Mouse (Mus musculus): ENCODE results near the gene Carmil1. TPM values are rescaled to one million over a fixed set of nuclear protein-coding genes. Genes with fewer than 3 reads are reported as not detected.

Carmil1 gene
- total and polyA plus RNA-seq, 3 experiments: 0.15 to 1.2 TPM; not detected in 1

GRCm38 (mm10) chr13:24082153-24082552 lies 198.4 kb downstream of the Carmil1 start:
- Histone ChIP-seq H3K36me3 (ENCODE audit: control insufficient read depth in 1 of 2, insufficient read depth in 2 of 2, low read length in 2 of 2) (no peaks in the 10 kb centered on the region), H3K27me3 (ENCODE audit: control insufficient read depth in 1 of 2, insufficient read depth in 2 of 2, low read length in 2 of 2) (peaks cover 0 to 2% of the 10 kb centered on the region in 2 experiments; a peak in 1 of 4 replicates), H3K4me3 (ENCODE audit: control insufficient read depth in 1 of 2, insufficient read depth in 1 of 2, low read depth in 2 of 2, low read length in 2 of 2) (no peak overlapping the region), H3K4me1 (ENCODE audit: control insufficient read depth in 1 of 2, insufficient read depth in 2 of 2, low read length in 2 of 2) (no peaks in the 10 kb centered on the region), H3K9me3 (replicated peaks; ENCODE audit: insufficient read depth, low read length) (no peaks in the 10 kb centered on the region), H3K27ac (ENCODE audit: control insufficient read depth, low read depth, low read length) (no peak overlapping the region), H3K79me2 (ENCODE audit: control insufficient read depth, insufficient read depth, low read length, poor library complexity) (no peaks in the 10 kb centered on the region), H3K9ac (ENCODE audit: control insufficient read depth, low read depth, low read length, poor library complexity, severe bottlenecking) (no peak overlapping the region)
- DNase-seq (ENCODE audit: low read depth, low spot score): no peak
- TF ChIP-seq ELF1 (IDR thresholded peaks at IDR 0.05; ENCODE audit: low read depth, low read length) (no peak), MAX (IDR thresholded peaks at IDR 0.05; ENCODE audit: low read length) (no peak), MEF2A (IDR thresholded peaks at IDR 0.05; ENCODE audit: extremely low read depth, insufficient replicate concordance, low read depth, low read length, poor library complexity, severe bottlenecking) (no peak), POLR2A (IDR thresholded peaks at IDR 0.05; ENCODE audit: control insufficient read depth in 1 of 2, insufficient read depth in 1 of 2, low read depth in 1 of 2, low read length in 2 of 2, poor library complexity in 1 of 2) (no peak), NRF1 (IDR thresholded peaks at IDR 0.05; ENCODE audit: insufficient read depth, low read depth, low read length, poor library complexity, severe bottlenecking) (no peak), SMC3 (IDR thresholded peaks at IDR 0.05; ENCODE audit: low read depth, low read length) (no peak), UBTF (IDR thresholded peaks at IDR 0.05; ENCODE audit: borderline replicate concordance, insufficient read depth, low read depth, low read length) (no peak)

GRCm38 (mm10) chr13:24081698-24082097 lies 198.9 kb downstream of the Carmil1 start:
- no peak overlapping the region for H3K27ac ChIP-seq (ENCODE audit: control insufficient read depth, low read depth, low read length)
- peaks cover 0 to 2% of the 10 kb centered on the region in 2 experiments; a peak in 1 of 4 replicates for H3K27me3 ChIP-seq (ENCODE audit: control insufficient read depth in 1 of 2, insufficient read depth in 2 of 2, low read length in 2 of 2)
- no peaks in the 10 kb centered on the region for H3K36me3 ChIP-seq (ENCODE audit: control insufficient read depth in 1 of 2, insufficient read depth in 2 of 2, low read length in 2 of 2)
- no peaks in the 10 kb centered on the region for H3K4me1 ChIP-seq (ENCODE audit: control insufficient read depth in 1 of 2, insufficient read depth in 2 of 2, low read length in 2 of 2)
- H3K9ac ChIP-seq (ENCODE audit: control insufficient read depth, low read depth, low read length, poor library complexity, severe bottlenecking): no peak overlapping the region
- no peak for DNase-seq (ENCODE audit: low read depth, low spot score)
- TF ChIP-seq JUND (IDR thresholded peaks at IDR 0.05; ENCODE audit: low read depth, low read length) (no peak), TCF12 (IDR thresholded peaks at IDR 0.05; ENCODE audit: low read depth, low read length) (no peak), RAD21 (IDR thresholded peaks at IDR 0.05; ENCODE audit: low read depth, low read length) (no peak), MEF2A (IDR thresholded peaks at IDR 0.05; ENCODE audit: extremely low read depth, insufficient replicate concordance, low read depth, low read length, poor library complexity, severe bottlenecking) (no peak), ELF1 (IDR thresholded peaks at IDR 0.05; ENCODE audit: low read depth, low read length) (no peak), MAFK (IDR thresholded peaks at IDR 0.05; ENCODE audit: borderline replicate concordance, low read depth, low read length) (no peak), RCOR1 (IDR thresholded peaks at IDR 0.05; ENCODE audit: low read depth, low read length) (no peak), MYC (IDR thresholded peaks at IDR 0.05; ENCODE audit: low read depth, low read length) (no peak), NRF1 (IDR thresholded peaks at IDR 0.05; ENCODE audit: insufficient read depth, low read depth, low read length, poor library complexity, severe bottlenecking) (no peak), MAX (IDR thresholded peaks at IDR 0.05; ENCODE audit: low read length) (no peak), SMC3 (IDR thresholded peaks at IDR 0.05; ENCODE audit: low read depth, low read length) (no peak), POLR2AphosphoS2 (IDR thresholded peaks at IDR 0.05; ENCODE audit: low read length) (no peak), GATA1 (IDR thresholded peaks at IDR 0.05; ENCODE audit: low read depth, low read length) (no peak), ETS1 (IDR thresholded peaks at IDR 0.05; ENCODE audit: low read depth, low read length) (no peak), ZNF384 (IDR thresholded peaks at IDR 0.05; ENCODE audit: low read depth, low read length) (no peak), ZMIZ1 (IDR thresholded peaks at IDR 0.05; ENCODE audit: low read depth, low read length) (no peak), BHLHE40 (IDR thresholded peaks at IDR 0.05; ENCODE audit: borderline replicate concordance, low read depth, low read length) (no peak), ZKSCAN1 (IDR thresholded peaks at IDR 0.05; ENCODE audit: low read depth, low read length) (no peak), E2F4 (IDR thresholded peaks at IDR 0.05; ENCODE audit: borderline replicate concordance, low read depth, low read length) (no peak), USF2 (IDR thresholded peaks at IDR 0.05; ENCODE audit: borderline replicate concordance in 1 of 2, insufficient read depth in 1 of 2, low read depth in 1 of 2, low read length in 2 of 2) (no peak)
- no peaks in the 10 kb centered on the region for H3K79me2 ChIP-seq (ENCODE audit: control insufficient read depth, insufficient read depth, low read length, poor library complexity)
- H3K4me3 ChIP-seq (ENCODE audit: control insufficient read depth in 1 of 2, insufficient read depth in 1 of 2, low read depth in 2 of 2, low read length in 2 of 2): no peak overlapping the region
- H3K9me3 ChIP-seq (replicated peaks; ENCODE audit: insufficient read depth, low read length): no peaks in the 10 kb centered on the region

Measured in MEL (cell line).